Mouse (Mus musculus): ENCODE measurements around the gene Arhgef2. TPM values are rescaled to one million over a fixed set of nuclear protein-coding genes. Genes with fewer than 3 reads are reported as not detected.
A peak's percentile ranks its signal among the peaks of the same experiment; 100 is the strongest.
"Not testable (repeated sequence)": the region's sequence is repeated elsewhere in the genome, so short reads cannot be mapped to it uniquely, and the experiment has no call there.

Arhgef2 gene
- polyA plus RNA-seq, 1 experiment from 2014 or later = 134 TPM

GRCm38 (mm10) chr3:88593893-88594580 lies 11.7 kb upstream of the Arhgef2 start:
- DNase-seq = no peak
- Histone ChIP-seq H3K9me3 (ENCODE audit: control insufficient read depth, low read length) (no peaks in the 10 kb centered on the region), H3K9ac (replicated peaks; ENCODE audit: low read length) (no peak overlapping the region), H3K4me3 (replicated peaks; ENCODE audit: low read depth, low read length) (no peak overlapping the region), H3K27me3 (ENCODE audit: control insufficient read depth, insufficient read depth, low read length) (no peaks in the 10 kb centered on the region), H3K4me1 (ENCODE audit: control insufficient read depth, insufficient read depth, low read length) (no peaks in the 10 kb centered on the region), H3K36me3 (ENCODE audit: control insufficient read depth, insufficient read depth, low read length) (peaks cover 3% of the 10 kb centered on the region; the same call in 1 of the 2 replicates), H3K4me2 (ENCODE audit: low read length) (no peak overlapping the region), H3K27ac (replicated peaks; ENCODE audit: low read depth, low read length) (no peak overlapping the region)
- 68% methylated on average over 10 of the region's 10 CpGs for WGBS
- ATAC-seq (ENCODE audit: low FRiP score, low TSS enrichment) = no peak

GRCm38 (mm10) chr3:88596547-88596946 lies 9.2 kb upstream of the Arhgef2 start:
- not testable (repeated sequence) for H3K4me1 ChIP-seq (ENCODE audit: control insufficient read depth, insufficient read depth, low read length); H3K9me3 ChIP-seq (ENCODE audit: control insufficient read depth, low read length); ATAC-seq (ENCODE audit: low FRiP score, low TSS enrichment); H3K27me3 ChIP-seq (ENCODE audit: control insufficient read depth, insufficient read depth, low read length); H3K36me3 ChIP-seq (ENCODE audit: control insufficient read depth, insufficient read depth, low read length); H3K27ac ChIP-seq (replicated peaks; ENCODE audit: low read depth, low read length); H3K4me2 ChIP-seq (ENCODE audit: low read length); H3K4me3 ChIP-seq (replicated peaks; ENCODE audit: low read depth, low read length); H3K9ac ChIP-seq (replicated peaks; ENCODE audit: low read length); DNase-seq
- 85% methylated on average over 4 of the region's 4 CpGs for WGBS

- H3K27me3 ChIP-seq (ENCODE audit: control insufficient read depth, insufficient read depth, low read length) = no peaks in the 10 kb centered on the region
- H3K4me2 ChIP-seq (ENCODE audit: low read length) = no peak overlapping the region
- H3K4me3 ChIP-seq (replicated peaks; ENCODE audit: low read depth, low read length) = no peak overlapping the region
- H3K36me3 ChIP-seq (ENCODE audit: control insufficient read depth, insufficient read depth, low read length) = no peaks in the 10 kb centered on the region
- no peak for ATAC-seq (ENCODE audit: low FRiP score, low TSS enrichment)
- H3K9ac ChIP-seq (replicated peaks; ENCODE audit: low read length) = no peak overlapping the region
- DNase-seq = no peak
- no peak overlapping the region for H3K27ac ChIP-seq (replicated peaks; ENCODE audit: low read depth, low read length)
- H3K9me3 ChIP-seq (ENCODE audit: control insufficient read depth, low read length) = no peaks in the 10 kb centered on the region
- 65% methylated on average over 4 of the region's 4 CpGs for WGBS
- H3K4me1 ChIP-seq (ENCODE audit: control insufficient read depth, insufficient read depth, low read length) = peaks cover 3% of the 10 kb centered on the region; the same call in 1 of the 2 replicates
These were observed 3.3 kb upstream of the Arhgef2 start for GRCm38 (mm10) chr3:88602466-88602865.

GRCm38 (mm10) chr3:88603714-88604161 lies 2.0 kb upstream of the Arhgef2 start:
- 28% methylated on average over 6 of the region's 6 CpGs for WGBS
- Histone ChIP-seq H3K27me3 (ENCODE audit: control insufficient read depth, insufficient read depth, low read length) (no peaks in the 10 kb centered on the region), H3K36me3 (ENCODE audit: control insufficient read depth, insufficient read depth, low read length) (no peaks in the 10 kb centered on the region), H3K27ac (replicated peaks; ENCODE audit: low read depth, low read length) (no peak overlapping the region), H3K4me1 (ENCODE audit: control insufficient read depth, insufficient read depth, low read length) (peaks cover 3% of the 10 kb centered on the region; the same call in 1 of the 2 replicates), H3K9ac (replicated peaks; ENCODE audit: low read length) (no peak overlapping the region), H3K4me3 (replicated peaks; ENCODE audit: low read depth, low read length) (no peak overlapping the region), H3K4me2 (ENCODE audit: low read length) (no peak overlapping the region), H3K9me3 (ENCODE audit: control insufficient read depth, low read length) (no peaks in the 10 kb centered on the region)
- ATAC-seq (ENCODE audit: low FRiP score, low TSS enrichment) = no peak
- DNase-seq = peak; percentile 57

GRCm38 (mm10) chr3:88604863-88605262 lies 903 bp upstream of the Arhgef2 start:
- DNase-seq = no peak
- H3K9ac ChIP-seq (replicated peaks; ENCODE audit: low read length) = no peak overlapping the region
- H3K36me3 ChIP-seq (ENCODE audit: control insufficient read depth, insufficient read depth, low read length) = no peaks in the 10 kb centered on the region
- H3K4me2 ChIP-seq (ENCODE audit: low read length) = no peak overlapping the region
- H3K9me3 ChIP-seq (ENCODE audit: control insufficient read depth, low read length) = no peaks in the 10 kb centered on the region
- no peak overlapping the region for H3K4me3 ChIP-seq (replicated peaks; ENCODE audit: low read depth, low read length)
- 92% methylated on average over 7 of the region's 7 CpGs for WGBS
- no peak overlapping the region for H3K27ac ChIP-seq (replicated peaks; ENCODE audit: low read depth, low read length)
- no peaks in the 10 kb centered on the region for H3K27me3 ChIP-seq (ENCODE audit: control insufficient read depth, insufficient read depth, low read length)
- no peak for ATAC-seq (ENCODE audit: low FRiP score, low TSS enrichment)
- H3K4me1 ChIP-seq (ENCODE audit: control insufficient read depth, insufficient read depth, low read length) = peaks cover 3% of the 10 kb centered on the region; the same call in 1 of the 2 replicates

- H3K4me2 ChIP-seq (ENCODE audit: low read length) = peak overlapping the region; percentile 51
- H3K9ac ChIP-seq (replicated peaks; ENCODE audit: low read length) = peak overlapping the region; percentile 39
- H3K4me3 ChIP-seq (replicated peaks; ENCODE audit: low read depth, low read length) = peak overlapping the region; percentile 19
- ATAC-seq (ENCODE audit: low FRiP score, low TSS enrichment) = peak; percentile 91
- H3K36me3 ChIP-seq (ENCODE audit: control insufficient read depth, insufficient read depth, low read length) = no peaks in the 10 kb centered on the region
- H3K27ac ChIP-seq (replicated peaks; ENCODE audit: low read depth, low read length) = no peak overlapping the region
- H3K4me1 ChIP-seq (ENCODE audit: control insufficient read depth, insufficient read depth, low read length) = peaks cover 3% of the 10 kb centered on the region; the same call in 1 of the 2 replicates
- no peaks in the 10 kb centered on the region for H3K9me3 ChIP-seq (ENCODE audit: control insufficient read depth, low read length)
- under 1% methylated on average over 20 of the region's 20 CpGs for WGBS
- DNase-seq = peak; percentile 91
- H3K27me3 ChIP-seq (ENCODE audit: control insufficient read depth, insufficient read depth, low read length) = no peaks in the 10 kb centered on the region
These were observed 1.4 kb downstream of the Arhgef2 start for GRCm38 (mm10) chr3:88607065-88607757.

GRCm38 (mm10) chr3:88607758-88608138 lies 2.0 kb downstream of the Arhgef2 start:
- ATAC-seq (ENCODE audit: low FRiP score, low TSS enrichment) = peak; percentile 48; the same call in 1 of the 2 replicates
- H3K36me3 ChIP-seq (ENCODE audit: control insufficient read depth, insufficient read depth, low read length) = no peaks in the 10 kb centered on the region
- H3K4me2 ChIP-seq (ENCODE audit: low read length) = peak overlapping the region; percentile 51
- H3K9me3 ChIP-seq (ENCODE audit: control insufficient read depth, low read length) = no peaks in the 10 kb centered on the region
- no peak overlapping the region for H3K9ac ChIP-seq (replicated peaks; ENCODE audit: low read length)
- no peaks in the 10 kb centered on the region for H3K27me3 ChIP-seq (ENCODE audit: control insufficient read depth, insufficient read depth, low read length)
- WGBS = 18% methylated on average over 10 of the region's 10 CpGs
- DNase-seq = no peak
- H3K4me1 ChIP-seq (ENCODE audit: control insufficient read depth, insufficient read depth, low read length) = peaks cover 3% of the 10 kb centered on the region; the same call in 1 of the 2 replicates
- peak overlapping the region; percentile 19 for H3K4me3 ChIP-seq (replicated peaks; ENCODE audit: low read depth, low read length)
- H3K27ac ChIP-seq (replicated peaks; ENCODE audit: low read depth, low read length) = no peak overlapping the region

- DNase-seq = no peak
- no peaks in the 10 kb centered on the region for H3K36me3 ChIP-seq (ENCODE audit: control insufficient read depth, insufficient read depth, low read length)
- H3K9ac ChIP-seq (replicated peaks; ENCODE audit: low read length) = no peak overlapping the region
- H3K27ac ChIP-seq (replicated peaks; ENCODE audit: low read depth, low read length) = no peak overlapping the region
- no peaks in the 10 kb centered on the region for H3K9me3 ChIP-seq (ENCODE audit: control insufficient read depth, low read length)
- WGBS = 85% methylated on average over 4 of the region's 4 CpGs
- ATAC-seq (ENCODE audit: low FRiP score, low TSS enrichment) = no peak
- no peak overlapping the region for H3K4me3 ChIP-seq (replicated peaks; ENCODE audit: low read depth, low read length)
- H3K4me1 ChIP-seq (ENCODE audit: control insufficient read depth, insufficient read depth, low read length) = peaks cover 3% of the 10 kb centered on the region; the same call in 1 of the 2 replicates
- H3K4me2 ChIP-seq (ENCODE audit: low read length) = no peak overlapping the region
- no peaks in the 10 kb centered on the region for H3K27me3 ChIP-seq (ENCODE audit: control insufficient read depth, insufficient read depth, low read length)
These were observed 3.3 kb downstream of the Arhgef2 start for GRCm38 (mm10) chr3:88609066-88609465.
